Mouse (Mus musculus) spleen, postnatal 10 days (tissue): ENCODE measurements around the gene Ppox.
A peak's percentile ranks its signal among the peaks of the same experiment; 100 is the strongest.
"Not testable (repeated sequence)": the region's sequence is repeated elsewhere in the genome, so short reads cannot be mapped to it uniquely, and the experiment has no call there.

Experiments
- DNase-seq, 2 experiments: peaks; one replicate each; pipeline ENCODE4 v3.0.0; 2021 to 2022; ENCODE audit warnings: low spot score in 2 of 2

Ppox gene

DNA sequence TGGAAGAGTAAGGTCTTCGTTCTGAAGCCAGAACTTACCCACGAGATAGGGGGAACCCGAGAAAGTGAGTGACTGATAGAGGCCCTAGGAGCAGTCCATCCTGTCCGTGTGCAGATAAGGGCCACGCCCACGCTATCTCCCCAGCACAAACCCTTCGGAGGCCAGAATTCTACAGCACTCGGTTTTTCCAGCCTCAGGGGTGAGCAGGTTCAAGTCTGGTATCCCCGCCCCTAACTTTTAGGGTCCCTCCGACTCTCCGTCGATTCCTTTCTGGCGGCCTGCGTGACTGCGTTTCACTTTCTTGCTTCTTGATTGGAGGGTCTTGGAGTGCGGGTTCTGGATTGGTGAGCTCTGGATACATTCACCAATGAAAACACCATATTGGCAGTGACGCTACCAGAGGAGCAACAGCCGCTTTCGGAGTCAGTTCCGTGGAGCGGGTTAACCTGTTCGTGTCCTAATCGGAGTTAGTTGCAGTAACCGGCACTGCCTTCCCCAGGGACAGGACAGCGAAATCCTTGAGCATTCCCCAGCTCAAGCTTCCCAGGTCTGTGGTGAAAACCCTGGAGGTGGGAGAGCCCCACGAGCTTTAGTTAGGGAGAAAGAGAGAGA, at the start of gene Ppox:
TSS of gene Ppox (minus strand) at position 271 of the 612 bp plus-strand sequence.
- peak; percentile 84 to 93 for DNase-seq

DNA sequence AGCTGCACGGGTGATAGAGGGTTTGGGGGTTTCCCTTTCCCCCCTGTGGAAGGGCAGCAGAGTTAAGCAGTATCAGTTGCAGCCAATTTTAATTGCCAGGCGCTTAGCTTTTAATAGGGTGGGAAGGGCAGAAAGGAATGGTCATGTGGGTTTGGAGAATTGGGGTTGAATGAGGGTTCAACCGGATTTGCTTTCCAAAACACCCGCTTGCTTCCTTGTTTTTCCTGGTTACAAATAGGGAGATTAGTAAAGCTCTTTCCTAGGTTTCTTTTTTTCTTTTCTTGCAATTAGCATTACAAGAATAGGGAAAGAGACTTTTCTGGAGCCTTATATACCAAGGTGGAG, 49.2 kb upstream of the Ppox start:
- DNase-seq, result no peak

DNA sequence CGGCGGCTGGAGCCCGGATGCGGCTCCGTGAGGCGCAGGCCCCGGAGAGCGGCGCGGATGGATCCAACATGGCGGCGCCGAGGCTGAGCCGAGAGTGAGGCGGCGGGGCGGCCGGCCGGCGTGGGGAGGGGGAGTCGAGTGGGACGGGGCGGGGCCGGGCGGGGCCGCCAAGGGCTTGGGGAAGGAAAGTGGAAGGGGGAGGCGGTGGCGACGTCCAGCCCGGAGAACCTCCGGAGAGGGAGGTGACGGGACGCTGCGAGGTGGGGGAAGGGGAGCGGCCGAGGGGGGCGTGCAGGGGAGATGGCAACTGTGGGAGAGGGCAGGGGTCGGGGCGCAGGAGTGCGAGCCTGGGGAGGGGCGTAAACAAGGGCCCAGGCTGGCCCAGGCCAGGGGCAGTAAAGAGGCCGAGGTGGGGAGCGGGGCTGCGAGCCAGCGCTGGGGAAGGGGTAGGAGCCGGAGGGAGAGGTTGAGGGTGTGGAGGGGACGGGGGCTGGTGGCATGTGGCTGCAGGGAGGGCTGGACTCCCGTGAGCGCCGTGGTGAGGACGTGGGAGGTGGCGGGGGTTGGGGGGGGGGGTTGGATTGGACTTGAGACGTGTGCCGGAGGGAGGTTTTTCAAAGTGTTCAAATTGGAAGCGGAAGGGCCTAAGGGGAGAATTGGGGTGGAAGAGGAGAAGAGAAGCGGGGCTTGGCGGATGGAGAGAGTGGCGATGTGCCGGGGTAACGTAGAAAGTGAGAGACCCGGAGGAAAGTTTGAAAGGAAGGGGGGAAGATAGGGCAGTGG, 48.6 kb upstream of the Ppox start:
- peak; percentile 46 to 47 for DNase-seq

DNA sequence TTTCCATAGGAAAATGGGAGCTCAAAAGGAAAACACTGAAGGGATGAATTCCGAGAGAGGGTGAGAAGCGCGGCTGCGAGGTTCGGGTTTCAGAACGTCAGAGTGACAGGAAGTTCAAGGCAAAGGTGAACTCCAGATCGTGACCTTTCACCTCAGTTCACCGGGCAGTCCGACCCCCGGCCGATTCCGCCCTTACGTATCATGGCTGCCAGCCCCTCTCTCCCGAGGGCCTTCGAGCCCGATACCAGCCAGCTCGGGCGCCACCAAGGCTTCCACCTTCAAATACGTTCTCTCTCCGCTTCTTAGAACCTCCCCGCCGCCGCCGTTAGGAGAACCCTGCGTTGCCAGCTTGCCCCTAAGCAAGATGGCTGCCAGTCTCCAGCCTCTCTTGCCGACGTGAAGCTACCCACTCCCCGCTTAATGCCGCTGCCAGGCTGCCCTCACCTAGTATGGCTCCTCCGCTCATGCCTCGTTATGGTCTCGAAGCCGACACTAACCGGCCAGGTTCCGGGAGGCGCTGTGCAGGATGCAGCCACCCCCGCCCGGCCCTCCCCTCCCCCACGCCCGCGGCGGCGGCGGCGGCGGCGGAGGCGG, 48.0 kb upstream of the Ppox start, which contains the start of gene Dedd:
TSS of gene Dedd (plus strand) at position 307 of the 594 bp plus-strand sequence.
- DNase-seq, result peak; percentile 90 to 94

DNA sequence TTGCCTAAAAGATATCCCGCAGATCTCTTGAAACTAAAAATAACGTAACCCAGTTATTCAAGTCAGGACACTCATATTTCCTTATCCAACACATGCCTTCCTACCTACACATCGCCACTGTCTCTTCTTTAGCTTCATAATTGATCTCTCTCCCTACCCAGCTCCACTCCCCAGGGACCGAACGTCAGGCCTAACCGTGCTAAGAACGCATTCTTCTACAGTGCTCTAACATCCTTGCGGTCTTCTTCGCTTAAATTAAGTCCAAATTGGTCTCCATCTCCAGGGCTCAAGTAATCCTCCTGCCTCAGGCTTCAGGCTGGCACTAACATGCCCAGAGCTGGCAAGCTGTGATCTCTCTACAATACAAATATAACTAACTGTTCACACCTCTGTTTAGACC, 47.3 kb upstream of the Ppox start:
- peak in 1 of 2 experiments; percentile 36 for DNase-seq

DNA sequence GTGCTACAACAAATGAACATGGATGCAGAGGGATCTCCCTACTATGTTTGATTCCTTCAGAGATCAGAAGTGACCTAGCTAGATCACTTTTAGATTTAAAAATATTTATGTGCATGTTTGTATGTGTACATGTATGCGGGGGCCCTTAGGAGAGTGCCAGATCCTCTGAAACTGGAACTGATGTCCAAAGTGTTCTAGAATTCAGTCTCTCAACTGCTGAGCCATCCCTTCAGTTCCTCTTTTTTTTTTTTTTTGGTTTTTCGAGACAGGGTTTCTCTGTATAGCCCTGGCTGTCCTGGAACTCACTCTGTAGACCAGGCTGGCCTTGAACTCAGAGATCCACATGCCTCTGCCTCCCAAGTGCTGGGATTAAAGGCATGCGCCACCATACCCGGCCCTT, 45.6 kb upstream of the Ppox start:
- DNase-seq, result not testable (repeated sequence)

DNA sequence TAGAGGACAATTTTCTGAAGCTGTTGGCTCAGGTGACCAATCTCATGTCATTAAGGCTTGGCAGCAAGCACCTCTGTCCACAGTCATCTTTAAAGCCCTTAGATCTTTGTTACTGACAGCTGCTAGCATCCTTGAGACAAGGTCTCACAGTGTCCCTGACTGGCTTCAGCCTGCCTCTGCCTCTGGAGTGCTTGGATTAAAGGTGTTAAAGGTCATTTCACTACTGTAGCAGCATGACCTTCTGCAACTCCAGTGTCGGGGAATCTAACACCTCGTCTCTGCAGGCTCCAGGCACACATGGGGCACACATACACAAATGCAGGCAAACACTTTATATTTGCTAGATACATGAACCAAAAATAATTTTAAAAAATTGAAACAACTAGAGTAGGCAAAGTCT, 44.6 kb upstream of the Ppox start:
- no peak for DNase-seq

DNA sequence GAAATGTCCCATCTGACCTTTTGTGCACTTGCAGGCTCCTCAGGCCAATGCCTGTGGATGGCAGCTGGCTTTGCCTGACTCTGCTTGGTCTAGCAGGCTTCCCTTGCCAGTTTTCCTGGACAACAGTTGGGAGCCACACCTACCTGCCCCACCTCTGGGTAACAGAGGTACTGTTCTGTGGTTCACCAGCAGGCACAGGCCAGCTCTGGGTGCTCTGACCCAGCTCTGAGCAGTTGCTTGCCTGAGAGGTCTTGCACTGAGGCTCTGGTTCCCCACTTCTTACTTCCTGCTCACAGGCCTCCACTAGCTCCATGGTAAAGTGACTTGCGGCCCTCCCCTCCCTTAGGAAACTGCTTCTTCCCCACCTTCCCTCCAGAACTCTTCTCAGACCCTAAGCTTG, 41.0 kb upstream of the Ppox start:
- no peak for DNase-seq

DNA sequence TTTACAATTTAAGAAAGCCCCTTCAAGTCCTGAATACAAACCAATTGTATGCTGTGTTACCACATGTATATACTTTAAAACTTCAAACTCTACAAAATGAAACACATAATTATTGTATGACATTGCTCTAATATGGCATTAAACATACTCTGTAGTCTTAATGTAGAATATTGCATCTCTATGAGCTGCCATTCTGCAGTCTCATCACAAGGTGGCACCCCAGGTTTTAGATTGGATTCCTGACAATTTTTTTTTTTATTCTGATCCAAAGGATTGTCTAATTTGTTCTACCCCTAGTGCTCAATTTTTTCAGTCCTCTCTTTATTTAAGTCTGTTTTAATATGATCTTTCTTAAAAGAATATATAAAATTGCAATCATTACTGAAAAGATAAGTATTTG, 40.4 kb upstream of the Ppox start:
- peak in 1 of 2 experiments; percentile 48 for DNase-seq

DNA sequence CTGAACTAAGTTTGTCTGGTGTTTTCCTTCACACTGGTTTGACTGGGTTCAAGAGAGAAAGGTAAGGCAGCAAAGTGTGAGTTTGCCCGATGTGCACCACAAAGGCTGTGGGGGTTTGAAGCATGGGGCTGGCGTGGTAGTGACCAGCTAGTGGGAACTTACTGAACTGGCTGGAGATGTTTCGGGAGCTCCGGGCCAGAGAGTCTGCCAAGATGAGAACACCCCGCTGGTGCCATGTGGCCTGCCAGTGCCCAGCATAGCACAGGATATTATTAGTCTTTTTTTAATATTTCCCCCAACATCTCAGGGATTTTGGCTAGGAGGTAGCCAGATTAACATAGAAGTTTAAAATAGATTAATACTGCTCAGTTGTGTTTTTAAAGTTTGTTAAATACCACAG, 39.2 kb upstream of the Ppox start:
- DNase-seq, result no peak

DNA sequence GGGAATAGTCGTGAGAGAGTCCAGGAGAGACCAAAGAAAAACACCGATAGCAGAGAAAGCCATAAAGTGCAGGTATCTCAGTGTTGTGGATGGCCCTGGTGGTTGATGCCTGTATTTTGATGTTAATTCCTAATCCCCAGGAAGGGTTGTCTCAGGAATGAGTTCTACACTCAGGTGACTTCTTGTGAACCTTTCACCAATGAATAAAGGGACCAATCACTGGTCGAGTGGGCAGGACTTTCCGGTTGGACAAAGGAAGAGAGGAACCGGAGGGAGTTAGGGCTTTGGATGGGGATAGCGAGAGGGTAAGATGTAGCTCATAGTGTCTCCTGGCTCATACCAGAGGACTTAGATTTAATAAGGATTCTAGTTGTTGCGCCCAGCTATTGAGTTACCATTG, 38.8 kb upstream of the Ppox start:
- no peak for DNase-seq

DNA sequence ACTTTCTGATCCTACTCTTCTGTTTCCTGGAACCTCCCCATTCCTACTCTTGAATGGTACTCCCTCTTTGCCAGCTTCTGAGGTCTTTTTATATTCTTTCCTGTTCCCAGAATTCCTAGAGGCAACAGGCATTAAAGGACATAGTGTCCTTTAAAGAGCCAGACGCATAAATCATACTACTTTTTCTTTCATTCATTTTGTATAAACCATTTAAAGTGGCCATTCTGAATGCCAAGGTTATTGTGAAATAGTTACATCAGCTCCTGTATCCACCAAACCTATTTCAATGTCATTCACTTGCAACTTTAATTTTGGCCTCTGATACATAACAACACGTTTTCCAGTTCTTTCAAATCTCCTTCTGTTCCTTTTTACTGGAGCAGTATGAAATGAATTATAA, 28.3 kb upstream of the Ppox start:
- DNase-seq, result no peak

DNA sequence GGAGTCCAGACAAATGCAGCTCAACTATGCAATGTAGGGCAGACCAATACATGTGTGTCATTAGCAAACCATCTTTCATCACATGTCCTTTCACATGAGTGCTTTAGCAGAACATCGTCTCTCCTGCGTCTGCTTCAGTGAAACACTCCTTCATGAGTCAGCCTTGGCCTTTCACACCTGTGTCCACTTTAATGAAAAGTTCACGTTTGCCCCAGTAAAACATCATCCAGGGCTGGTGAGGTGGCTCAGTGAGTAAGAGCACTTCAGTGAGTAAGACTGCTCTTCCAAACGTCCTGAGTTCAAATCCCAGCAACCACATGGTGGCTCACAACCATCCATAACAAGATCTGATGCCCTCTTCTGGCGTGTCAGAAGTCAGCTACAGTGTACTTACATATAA, 25.2 kb upstream of the Ppox start:
- DNase-seq, result not testable (repeated sequence)

DNA sequence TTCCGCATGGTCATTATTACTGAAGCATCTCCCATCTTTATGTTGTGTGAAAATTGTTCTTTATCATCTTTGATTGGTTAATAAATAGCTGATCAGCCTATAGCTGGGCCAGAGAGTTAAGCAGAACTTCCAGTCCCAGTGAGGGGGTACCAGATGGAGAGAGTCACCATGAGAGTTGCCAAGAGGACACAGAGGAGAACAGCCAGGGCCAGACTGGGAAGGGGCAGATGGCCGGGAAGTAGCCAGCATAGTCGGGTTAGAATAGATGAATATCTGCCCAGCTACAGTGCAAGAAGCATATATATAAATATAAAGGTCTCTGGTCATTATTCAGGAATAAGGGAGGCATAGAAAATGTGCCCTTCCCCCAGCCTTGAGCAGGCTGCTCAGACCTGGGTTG, 17.2 kb upstream of the Ppox start:
- no peak for DNase-seq

DNA sequence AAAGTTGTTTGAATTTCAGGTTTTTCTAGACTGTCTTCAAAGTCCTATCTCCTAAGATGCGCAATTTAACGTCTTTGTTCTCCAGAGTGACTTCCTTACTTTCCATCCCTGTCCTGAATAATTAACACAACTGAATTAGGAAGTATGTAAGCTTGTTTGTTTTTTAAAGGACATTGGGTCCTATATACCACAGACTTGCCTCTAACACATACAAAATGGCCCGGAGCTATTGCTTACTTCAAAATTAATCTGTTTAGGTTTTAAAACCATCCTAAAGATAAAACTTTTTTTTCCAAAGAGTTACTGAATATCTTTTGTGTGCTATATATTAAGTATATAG, 14.0 kb upstream of the Ppox start:
- no peak for DNase-seq

DNA sequence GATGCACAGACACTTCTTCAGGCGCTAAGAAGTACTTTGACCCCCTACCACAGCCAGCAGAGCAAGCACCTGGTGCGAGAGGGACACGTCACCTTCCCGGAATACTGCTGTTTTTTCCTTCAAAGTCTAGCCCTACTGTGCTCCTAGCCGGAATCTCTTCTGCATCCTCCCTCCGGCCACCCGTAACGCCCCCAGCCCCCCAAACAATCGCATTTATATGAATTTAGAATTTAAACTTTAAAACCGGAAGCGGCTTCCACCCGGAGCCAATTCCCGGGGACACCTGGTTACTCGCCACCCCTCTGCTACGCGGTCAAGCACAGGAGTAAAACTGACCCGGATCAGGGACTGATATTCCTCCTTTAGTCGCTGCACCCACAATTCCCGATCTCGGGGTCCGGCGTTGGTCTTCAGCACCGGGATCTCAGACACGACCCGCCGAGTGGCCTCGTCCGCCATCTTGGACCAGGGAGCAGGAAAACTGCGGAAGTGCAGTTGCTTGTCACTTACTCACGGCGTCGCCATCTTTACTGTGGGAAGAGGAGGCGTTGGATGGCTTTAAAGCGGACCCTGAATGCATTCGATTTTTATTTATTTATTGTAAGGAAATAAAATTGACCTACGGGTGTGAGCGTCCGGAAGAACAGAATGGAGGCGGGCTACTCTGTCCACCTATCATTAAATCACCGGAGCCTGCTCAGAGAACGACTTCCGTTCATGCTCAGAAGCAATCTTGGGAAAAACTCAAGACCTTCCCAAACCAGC, 13.5 kb upstream of the Ppox start, which contains the start of gene Ufc1:
TSS of gene Ufc1 (minus strand) at position 727 of the 765 bp plus-strand sequence.
- DNase-seq, result peak; percentile 86 to 90

DNA sequence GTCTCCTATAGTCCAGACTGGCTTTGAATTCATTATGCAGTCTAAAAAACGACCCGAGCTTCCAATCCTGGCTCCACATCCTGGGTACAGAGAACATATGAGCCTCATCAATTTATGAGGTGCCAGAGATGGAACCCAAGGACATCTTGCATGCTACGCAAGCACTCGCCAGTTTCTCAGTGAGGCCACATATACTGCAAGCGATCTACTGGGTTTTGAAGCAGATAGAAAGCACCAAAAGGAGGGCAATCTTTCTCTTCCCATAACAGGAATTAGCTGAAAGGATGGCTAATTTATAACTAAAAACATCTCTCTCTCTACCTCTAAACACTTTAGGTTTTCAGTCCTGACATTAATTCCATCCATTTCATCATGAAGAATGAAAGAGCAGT, 12.9 kb upstream of the Ppox start:
- DNase-seq, result no peak

DNA sequence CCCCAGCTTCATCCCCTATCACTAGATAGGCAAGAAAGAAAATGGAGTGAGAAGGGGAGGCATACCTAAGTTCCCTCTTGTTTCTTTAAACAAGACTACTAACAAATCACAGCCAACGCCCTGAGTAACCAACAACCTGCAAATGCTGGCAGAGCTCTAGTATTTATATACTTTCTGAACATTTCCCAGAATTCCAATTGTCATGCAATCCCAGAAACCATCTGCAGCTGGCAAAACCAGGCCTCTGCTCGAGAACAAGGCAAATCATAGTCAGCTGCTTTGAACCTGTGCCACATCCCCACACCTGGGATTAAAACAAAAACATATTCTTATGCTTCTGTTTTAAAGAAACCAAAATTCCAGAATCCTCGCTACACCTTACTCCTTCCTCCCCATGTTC, 12.4 kb upstream of the Ppox start:
- no peak for DNase-seq

DNA sequence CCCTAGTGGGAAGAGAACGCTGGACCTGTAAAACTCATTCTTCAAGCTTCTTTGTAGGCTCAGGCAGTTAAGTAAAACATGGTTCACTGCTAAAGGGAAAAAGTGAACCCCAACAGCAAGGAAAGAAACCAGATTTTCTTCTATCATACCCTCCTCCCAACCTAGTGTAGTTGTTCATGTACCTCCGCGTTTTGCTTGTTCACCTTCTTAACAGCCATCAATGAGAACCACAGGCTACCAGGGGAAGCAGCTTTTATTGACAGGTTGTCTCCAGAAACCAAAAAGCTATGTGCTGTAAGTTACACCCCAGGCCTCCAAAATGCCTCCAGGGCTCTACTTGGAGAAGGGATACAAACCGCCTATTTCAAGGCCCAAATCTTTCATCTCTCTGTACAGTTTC, 7.3 kb upstream of the Ppox start:
- no peak for DNase-seq

DNA sequence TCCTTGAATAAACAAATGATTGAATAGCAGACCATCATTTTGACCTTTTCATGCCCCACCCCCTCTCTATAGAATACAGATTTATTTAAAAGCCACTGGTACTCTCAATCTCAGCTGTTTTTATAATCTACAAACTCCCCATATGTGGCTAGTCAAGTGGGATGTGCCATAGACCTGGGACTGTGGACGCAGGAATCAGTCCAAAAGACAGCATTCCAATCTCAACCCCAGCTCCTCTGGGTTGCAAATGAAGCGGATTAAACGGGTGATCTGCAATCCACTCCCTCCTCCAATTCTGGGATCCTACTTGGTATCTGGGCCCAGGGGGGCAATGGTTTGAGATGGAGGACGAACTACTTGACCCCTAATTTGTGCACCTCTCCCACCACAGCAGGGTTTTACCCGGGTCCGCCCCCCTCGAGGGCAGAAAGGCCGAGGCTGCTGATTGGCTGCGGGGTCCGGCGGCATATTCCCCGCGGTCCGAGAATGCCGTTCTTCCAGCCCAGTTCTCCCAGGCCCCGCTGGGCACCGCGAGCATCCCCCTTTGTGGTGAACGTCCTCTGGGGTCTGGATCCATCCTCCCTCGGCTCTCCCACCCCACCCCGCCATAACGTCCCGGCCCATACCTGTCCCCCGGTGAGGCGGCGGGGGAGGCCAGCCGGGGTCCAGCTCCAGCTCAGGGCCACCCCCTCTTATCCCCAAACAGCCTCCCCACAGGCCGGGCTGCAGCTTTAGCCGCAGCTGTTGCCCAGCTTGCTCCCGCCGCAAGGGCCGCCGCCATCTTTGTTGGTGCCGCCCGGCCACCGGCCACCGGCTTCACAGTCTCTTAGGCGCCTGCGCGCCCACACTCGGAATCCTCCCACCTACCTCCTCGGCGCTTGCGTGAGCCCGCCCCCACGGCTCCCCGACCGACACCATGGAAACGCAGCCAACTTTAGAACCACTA, 6.4 kb upstream of the Ppox start, which contains the start of gene Usp21:
TSS of gene Usp21 (minus strand) at position 856 of the 946 bp plus-strand sequence.
- peak; percentile 88 to 96 for DNase-seq

DNA sequence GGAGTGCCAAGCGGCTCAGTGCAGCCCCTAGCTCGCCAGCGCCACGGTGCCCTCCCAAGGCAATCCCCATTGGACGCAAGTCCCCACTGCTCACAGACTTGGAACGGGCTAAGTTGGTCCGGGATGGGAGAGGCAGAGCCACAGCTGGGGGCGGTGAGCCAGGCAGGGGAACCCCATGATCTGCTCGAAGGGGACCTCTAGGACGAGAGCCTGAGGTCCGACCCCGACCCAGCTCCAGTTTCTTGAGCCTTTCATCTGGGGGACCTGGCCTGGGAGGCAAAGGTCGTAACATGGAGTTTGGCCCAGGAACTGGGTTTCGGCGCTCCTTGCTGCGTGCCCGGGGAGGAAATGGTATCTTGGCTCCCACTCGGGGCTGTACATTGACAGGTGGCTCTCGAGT, 5.5 kb upstream of the Ppox start:
- DNase-seq, result no peak
